Mouse (Mus musculus) natural killer cell, adult 2 months (primary cell): ENCODE measurements around the gene Pygl.
"Not testable (repeated sequence)": the region's sequence is repeated elsewhere in the genome, so short reads cannot be mapped to it uniquely, and the experiment has no call there.

ENCODE experiments used
- DNase-seq, 2 experiments: peaks; one replicate each; pipeline ENCODE4 v3.0.0; 2022; ENCODE audit warnings: low spot score in 2 of 2

Gene Pygl

GRCm38 (mm10) chr12:70157292-70158066 lies 73.8 kb downstream of the Pygl start:
- DNase-seq, result no peak

- no peak for DNase-seq
Measured at GRCm38 (mm10) chr12:70156222-70156621, 75.1 kb downstream of the Pygl start.

- DNase-seq, result no peak
Measured at GRCm38 (mm10) chr12:70153842-70154241, 77.4 kb downstream of the Pygl start, which contains the start of gene Abhd12b. Gene Abhd12b (plus strand): TSS chr12:70154142.

GRCm38 (mm10) chr12:70148631-70149265 lies 82.5 kb downstream of the Pygl start:
- no peak for DNase-seq

GRCm38 (mm10) chr12:70147986-70148630 lies 83.2 kb downstream of the Pygl start:
- DNase-seq, result no peak

- no peak for DNase-seq
Measured at GRCm38 (mm10) chr12:70145586-70145985, 85.7 kb downstream of the Pygl start.

GRCm38 (mm10) chr12:70144637-70145448 lies 86.4 kb downstream of the Pygl start:
- peak; percentile 67 to 70 for DNase-seq

- not testable (repeated sequence) for DNase-seq
Measured at GRCm38 (mm10) chr12:70144106-70144587, 87.1 kb downstream of the Pygl start.

GRCm38 (mm10) chr12:70140993-70141576 lies 90.2 kb downstream of the Pygl start:
- no peak for DNase-seq
